Mouse (Mus musculus): ENCODE results near the gene Cdyl.

Cdyl gene

GRCm38 (mm10) chr13:35760372-35760771, 100.7 kb downstream of the Cdyl start:
- no peak for DNase-seq (ENCODE audit: low read depth, low spot score)

GRCm38 (mm10) chr13:35764559-35764958, 104.9 kb downstream of the Cdyl start:
- no peak for DNase-seq (ENCODE audit: low read depth, low spot score)

GRCm38 (mm10) chr13:35765817-35766216, 106.2 kb downstream of the Cdyl start:
- no peak for DNase-seq (ENCODE audit: low read depth, low spot score)

- DNase-seq (ENCODE audit: low read depth, low spot score), result no peak
Observed at GRCm38 (mm10) chr13:35769673-35770072, 110.0 kb downstream of the Cdyl start.

- DNase-seq (ENCODE audit: low read depth, low spot score), result no peak
Observed at GRCm38 (mm10) chr13:35770421-35770820, 110.8 kb downstream of the Cdyl start.

- DNase-seq (ENCODE audit: low read depth, low spot score), result no peak
Observed at GRCm38 (mm10) chr13:35771968-35772382, 112.3 kb downstream of the Cdyl start.

- DNase-seq (ENCODE audit: low read depth, low spot score), result no peak
Observed at GRCm38 (mm10) chr13:35773763-35774162, 114.1 kb downstream of the Cdyl start.

GRCm38 (mm10) chr13:35776123-35776522, 116.5 kb downstream of the Cdyl start:
- no peak for DNase-seq (ENCODE audit: low read depth, low spot score)

- DNase-seq (ENCODE audit: low read depth, low spot score), result no peak
Observed at GRCm38 (mm10) chr13:35780714-35781113, 121.1 kb downstream of the Cdyl start.

GRCm38 (mm10) chr13:35781755-35782154, 122.1 kb downstream of the Cdyl start:
- DNase-seq (ENCODE audit: low read depth, low spot score), result no peak

GRCm38 (mm10) chr13:35782949-35783348, 123.3 kb downstream of the Cdyl start:
- DNase-seq (ENCODE audit: low read depth, low spot score), result no peak

- DNase-seq (ENCODE audit: low read depth, low spot score), result no peak
Observed at GRCm38 (mm10) chr13:35783576-35783975, 123.9 kb downstream of the Cdyl start.

GRCm38 (mm10) chr13:35784281-35784680, 124.6 kb downstream of the Cdyl start:
- no peak for DNase-seq (ENCODE audit: low read depth, low spot score)

- no peak for DNase-seq (ENCODE audit: low read depth, low spot score)
Observed at GRCm38 (mm10) chr13:35785330-35785939, 125.8 kb downstream of the Cdyl start.

GRCm38 (mm10) chr13:35786726-35787399, 127.2 kb downstream of the Cdyl start:
- DNase-seq (ENCODE audit: low read depth, low spot score), result no peak

GRCm38 (mm10) chr13:35789577-35789976, 129.9 kb downstream of the Cdyl start:
- DNase-seq (ENCODE audit: low read depth, low spot score), result no peak

- no peak for DNase-seq (ENCODE audit: low read depth, low spot score)
Observed at GRCm38 (mm10) chr13:35790431-35790830, 130.8 kb downstream of the Cdyl start.

GRCm38 (mm10) chr13:35794309-35794708, 134.7 kb downstream of the Cdyl start:
- no peak for DNase-seq (ENCODE audit: low read depth, low spot score)

- no peak for DNase-seq (ENCODE audit: low read depth, low spot score)
Observed at GRCm38 (mm10) chr13:35794774-35795173, 135.1 kb downstream of the Cdyl start.

GRCm38 (mm10) chr13:35795887-35796286, 136.3 kb downstream of the Cdyl start:
- DNase-seq (ENCODE audit: low read depth, low spot score), result peak; percentile 43

GRCm38 (mm10) chr13:35796352-35796751, 136.7 kb downstream of the Cdyl start:
- no peak for DNase-seq (ENCODE audit: low read depth, low spot score)

- no peak for DNase-seq (ENCODE audit: low read depth, low spot score)
Observed at GRCm38 (mm10) chr13:35797811-35798522, 138.3 kb downstream of the Cdyl start.

- DNase-seq (ENCODE audit: low read depth, low spot score), result no peak
Observed at GRCm38 (mm10) chr13:35798645-35799044, 139.0 kb downstream of the Cdyl start.

Measured in retina, adult 2 months (tissue).